Mouse (Mus musculus) fibroblast of lung, adult 2 months (primary cell): ENCODE measurements around the gene Rnpepl1.

Source experiments
- DNase-seq: peaks from one replicate; pipeline ENCODE4 v3.0.0-alpha.2; 2011; ENCODE audit warnings: low read depth

The Rnpepl1 gene

DNA sequence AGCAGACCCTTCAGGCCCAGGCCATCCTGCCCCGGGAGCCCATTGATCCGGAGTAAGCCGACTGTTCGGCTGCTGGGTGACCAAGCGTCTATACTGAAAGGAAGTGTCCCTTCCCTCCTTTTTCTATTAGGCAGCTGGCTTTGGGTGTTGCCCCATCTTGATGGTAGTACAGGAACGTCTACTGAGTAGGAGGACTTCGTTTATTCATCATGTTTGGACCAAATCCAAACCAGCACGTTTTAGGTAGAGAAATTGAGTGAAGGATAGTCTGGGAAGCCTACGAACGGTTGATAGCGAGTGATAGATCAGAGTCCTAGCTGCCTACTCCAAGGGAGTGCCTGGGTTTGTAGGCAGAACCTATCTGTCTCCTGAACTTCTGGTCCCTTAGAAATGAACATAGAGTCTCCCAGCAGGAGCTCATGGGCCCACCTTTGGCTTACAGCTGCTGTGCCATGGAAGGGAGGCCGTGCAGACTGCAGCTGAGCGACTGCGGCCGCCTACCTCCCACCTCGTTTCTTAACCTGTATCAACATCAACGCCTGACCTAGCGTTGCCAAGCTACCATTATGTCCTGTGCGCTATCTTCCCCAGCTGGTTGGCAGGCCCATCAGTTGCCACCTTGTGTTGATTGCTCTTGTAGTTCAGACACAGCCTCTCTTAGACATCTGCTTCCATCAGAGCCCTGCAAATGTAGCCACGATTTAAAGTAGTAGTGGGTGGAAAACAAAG lies 2.8 kb upstream of the Rnpepl1 start:
- DNase-seq = no peak

DNA sequence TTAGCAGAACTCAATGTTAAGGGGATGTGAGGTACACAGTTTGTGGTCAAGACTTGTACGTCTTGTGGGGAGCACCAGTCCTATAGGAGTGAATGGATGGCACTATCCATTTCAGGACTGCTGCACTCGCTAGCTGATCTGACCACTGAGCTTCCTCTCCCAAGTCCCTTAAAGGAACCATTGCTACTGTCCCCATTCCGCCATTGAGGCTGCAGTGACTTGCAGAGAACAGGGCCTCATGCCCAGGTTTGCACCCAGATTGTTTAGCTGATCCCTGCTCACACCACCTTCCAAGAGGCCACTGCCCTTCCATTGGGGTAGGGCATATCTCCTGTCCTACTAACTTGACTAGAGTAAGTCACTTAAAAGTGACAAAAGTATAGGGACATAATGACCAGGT lies 1.9 kb upstream of the Rnpepl1 start:
- DNase-seq = no peak

DNA sequence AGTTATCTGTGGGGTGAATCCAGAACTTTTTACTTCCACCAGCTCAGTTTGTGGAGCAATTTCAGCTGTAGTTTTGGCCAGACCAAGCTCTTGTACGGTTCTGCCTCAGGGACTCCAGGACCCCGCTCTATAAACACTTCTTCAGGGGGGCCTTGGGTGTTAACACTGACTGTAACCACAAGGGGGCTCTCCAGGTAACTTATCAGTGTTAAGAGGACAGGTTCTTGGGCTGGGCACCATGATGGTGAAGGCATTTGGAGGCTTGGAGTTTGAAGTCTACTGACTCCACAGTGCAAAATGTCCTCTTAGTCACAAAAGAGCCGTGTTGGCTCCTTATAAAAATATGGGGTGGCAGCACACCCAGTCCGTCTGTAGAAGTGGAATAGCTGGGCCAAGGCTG lies 1.5 kb upstream of the Rnpepl1 start:
- no peak for DNase-seq

DNA sequence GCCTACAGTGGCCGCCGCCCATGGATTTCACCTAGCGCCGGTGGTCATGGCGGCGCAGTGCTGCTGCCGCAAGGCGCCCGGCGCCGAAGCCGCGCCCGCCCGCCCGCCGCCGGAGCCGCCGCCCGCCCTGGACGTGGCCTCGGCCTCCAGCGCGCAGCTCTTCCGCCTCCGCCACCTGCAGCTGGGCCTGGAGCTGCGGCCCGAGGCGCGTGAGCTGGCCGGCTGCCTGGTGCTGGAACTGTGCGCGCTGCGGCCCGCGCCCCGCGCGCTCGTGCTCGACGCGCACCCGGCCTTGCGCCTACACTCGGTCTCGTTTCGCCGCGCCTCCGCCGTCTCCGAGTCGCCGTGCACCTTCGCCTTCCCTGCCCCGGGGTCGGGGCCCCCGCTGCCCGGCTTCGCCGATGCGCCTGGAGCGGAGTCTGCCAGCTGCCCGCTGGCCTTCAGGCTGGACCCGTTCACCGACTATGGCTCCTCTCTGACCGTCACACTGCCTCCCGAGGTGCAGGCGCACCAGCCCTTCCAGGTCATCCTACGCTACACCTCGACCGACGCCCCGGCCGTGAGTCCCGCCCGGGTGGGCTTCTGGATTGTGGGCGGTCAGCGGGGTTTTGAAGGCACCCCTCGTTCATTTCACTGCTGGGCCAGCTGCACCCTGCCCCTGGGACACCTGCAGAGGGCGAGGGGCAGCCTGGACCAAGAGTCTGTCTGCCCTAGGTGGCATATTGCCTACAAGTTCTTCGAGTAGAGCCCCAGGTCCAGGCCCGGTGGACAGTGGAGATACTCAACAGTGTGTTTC lies 540 bp downstream of the Rnpepl1 start:
- DNase-seq = no peak

DNA sequence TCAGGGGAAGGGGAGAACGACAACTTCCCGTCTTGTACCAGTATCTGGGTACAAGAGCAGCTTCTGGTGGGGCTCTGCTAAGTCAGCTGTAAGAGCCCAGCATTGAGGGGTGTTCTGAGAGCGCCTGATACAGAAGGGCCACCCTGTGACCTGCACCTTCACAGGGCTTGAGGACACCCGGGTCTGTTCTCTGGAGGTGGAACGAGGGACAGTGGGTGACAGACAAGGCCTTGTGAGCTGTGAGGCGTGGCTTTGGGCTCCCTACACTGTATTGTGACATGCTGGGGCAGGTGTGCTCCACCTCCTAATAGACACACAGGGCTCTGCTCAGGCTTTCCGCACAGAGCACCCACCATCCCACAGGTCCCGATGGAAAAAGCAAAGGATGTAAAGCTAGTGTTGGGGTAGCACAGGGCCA lies 1.1 kb downstream of the Rnpepl1 start:
- no peak for DNase-seq

DNA sequence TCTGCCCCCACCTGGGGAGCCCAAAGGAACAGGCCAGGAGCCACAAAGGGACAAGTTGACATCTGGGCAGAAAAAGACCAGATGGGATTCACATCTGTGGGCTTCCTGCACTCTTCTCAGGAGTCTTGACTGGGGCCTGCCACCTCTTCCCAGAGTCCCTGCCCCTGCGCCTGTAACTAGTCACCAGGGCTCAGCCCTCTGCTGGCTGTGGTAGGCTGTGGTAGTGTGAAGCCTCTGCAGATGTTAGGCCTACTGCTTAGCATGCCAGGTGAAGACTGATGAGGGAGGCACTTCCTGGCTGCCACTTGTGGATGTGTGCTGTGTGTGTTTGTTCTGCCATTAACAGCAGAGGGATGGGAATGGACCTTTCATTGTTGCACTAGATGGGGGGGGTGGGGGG lies 1.7 kb downstream of the Rnpepl1 start:
- no peak for DNase-seq

DNA sequence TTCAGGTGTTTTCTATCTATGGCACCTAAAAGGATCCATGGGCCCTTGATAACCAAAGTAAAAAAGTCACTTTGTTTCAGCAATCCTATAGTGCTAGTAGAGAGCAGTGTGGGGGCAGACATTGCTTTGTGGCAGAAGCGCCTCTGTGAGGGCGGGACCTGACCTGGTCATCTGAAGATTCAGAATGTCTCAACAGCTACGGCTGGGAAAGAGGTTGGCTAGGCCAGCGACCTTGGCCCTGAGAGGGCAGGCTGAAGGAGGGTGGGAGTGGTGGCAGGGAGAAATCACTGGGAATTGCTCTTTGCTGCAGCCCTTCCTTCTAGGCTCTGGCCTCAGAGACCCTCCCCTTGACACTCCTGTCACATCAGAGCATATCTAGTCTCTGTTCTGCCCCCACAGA lies 3.7 kb downstream of the Rnpepl1 start:
- no peak for DNase-seq

DNA sequence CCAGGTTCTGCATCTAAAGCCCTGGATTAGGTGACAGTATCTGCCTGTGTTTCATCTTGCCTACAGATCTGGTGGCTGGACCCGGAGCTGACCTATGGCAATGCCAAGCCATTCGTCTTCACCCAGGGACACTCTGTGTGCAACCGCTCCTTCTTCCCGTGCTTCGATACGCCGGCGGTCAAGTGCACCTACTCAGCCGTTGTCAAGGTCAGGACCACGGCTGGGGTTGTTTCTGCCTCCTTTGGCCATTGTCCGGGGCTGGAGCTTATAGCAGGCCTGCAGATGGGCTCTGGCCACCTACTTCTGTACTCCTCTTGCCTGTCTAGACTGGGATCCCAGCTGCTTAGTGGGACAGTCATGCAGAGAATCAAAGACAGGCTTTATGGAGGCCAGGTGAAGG lies 4.4 kb downstream of the Rnpepl1 start:
- DNase-seq = no peak

DNA sequence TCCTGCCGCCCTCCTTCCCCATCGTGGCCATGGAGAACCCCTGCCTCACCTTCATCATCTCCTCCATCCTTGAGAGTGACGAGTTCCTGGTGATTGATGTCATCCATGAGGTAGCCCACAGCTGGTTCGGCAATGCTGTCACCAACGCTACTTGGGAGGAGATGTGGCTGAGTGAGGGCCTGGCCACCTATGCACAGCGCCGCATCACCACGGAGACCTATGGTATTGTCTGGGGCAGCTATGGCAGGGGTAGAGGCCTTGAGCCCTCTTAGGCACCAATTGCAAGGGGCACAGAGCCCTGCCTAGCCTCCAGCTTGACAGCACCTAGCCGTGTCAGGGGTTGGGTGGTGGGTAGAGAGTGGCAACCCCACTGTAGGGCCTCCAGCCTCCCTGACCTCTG lies 6.1 kb downstream of the Rnpepl1 start:
- DNase-seq = no peak

DNA sequence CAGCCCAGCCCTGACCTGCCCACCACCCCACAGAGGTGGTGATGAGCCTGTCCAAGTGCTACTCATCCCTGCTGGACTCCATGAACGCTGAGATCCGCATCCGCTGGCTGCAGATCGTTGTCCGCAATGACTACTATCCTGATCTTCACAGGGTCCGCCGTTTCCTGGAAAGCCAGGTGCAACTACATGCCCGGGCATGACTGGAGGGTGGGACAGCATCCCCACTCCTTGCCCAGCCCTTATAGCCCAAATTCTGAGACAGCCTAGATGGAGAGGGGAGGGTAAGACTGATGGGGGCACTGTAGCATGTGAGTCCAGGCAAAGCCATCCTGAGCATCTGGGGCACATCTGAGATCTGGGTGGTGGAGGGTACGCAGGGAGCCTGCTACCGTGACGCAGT lies 8.6 kb downstream of the Rnpepl1 start:
- DNase-seq = no peak

DNA sequence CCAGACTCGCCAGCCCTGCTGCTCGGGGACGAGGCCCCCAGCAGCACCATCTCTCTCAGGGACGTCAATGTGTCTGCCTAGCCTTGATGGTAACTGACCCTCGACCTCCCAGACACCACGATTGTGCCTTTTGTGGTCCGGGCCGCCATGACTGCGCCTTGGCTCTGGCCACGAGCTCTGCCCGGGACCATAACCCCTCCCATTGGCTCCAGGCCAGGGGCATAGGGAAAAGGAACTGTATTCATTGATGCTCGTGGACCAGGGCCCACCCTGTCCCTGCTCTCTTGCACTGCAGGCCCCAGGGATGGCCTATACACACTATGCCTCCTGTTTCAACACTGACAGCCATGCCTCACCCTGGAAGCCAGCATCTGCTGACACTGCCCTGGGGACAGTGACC lies 9.2 kb downstream of the Rnpepl1 start:
- no peak for DNase-seq

DNA sequence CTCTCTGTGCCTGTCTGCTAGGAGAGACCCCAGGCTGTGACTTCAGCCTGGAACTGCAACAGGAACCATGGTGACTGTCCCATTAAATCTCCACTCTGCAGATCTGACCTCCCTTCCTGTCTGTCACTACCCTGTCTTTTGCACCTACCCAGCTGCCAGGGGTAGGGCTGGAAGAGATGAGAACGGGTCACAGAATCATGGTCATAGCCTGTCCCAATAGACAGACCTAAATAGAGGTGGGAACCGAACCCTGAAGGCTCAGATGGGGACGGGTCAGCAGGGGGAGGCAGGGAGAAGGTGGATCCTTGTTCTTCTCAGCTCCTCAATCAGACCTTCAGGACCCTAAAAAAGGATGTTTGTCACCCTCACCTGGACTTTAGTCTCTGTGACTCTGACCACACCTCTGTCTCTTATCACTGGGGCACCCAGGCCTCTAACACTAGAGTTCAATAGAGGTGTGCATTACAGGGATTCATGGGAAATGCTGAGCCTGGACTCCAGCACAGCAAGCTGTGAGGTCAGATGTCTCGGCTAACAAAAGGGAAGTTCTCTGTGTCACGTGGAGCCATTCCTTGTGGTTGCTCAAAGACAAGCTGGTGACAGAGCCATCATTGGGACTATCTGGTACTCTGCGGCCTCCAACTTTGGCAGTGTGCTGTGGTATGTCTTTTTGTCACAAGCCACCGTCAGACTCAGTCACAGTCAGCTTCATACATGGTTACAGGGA lies 10.1 kb downstream of the Rnpepl1 start:
- no peak for DNase-seq

DNA sequence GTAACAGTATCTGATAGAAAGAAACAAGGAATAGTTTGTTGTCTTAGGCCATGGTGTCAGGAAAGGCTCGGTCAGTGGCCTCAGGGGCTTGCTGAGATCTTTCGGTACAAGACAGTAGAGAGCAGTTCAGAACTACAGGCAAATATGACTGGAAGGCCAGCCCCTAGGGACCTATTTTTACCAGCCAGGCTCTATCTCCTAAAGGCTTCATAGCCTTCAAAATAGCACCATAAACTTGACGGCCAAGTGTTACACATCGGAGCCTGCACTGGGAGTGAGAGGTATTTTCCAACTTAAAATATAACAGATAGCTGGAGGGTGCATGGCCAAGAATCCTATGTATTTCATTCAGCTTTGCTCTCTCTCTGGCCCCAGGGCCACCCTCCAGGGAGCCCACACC lies 10.9 kb downstream of the Rnpepl1 start:
- DNase-seq = no peak

DNA sequence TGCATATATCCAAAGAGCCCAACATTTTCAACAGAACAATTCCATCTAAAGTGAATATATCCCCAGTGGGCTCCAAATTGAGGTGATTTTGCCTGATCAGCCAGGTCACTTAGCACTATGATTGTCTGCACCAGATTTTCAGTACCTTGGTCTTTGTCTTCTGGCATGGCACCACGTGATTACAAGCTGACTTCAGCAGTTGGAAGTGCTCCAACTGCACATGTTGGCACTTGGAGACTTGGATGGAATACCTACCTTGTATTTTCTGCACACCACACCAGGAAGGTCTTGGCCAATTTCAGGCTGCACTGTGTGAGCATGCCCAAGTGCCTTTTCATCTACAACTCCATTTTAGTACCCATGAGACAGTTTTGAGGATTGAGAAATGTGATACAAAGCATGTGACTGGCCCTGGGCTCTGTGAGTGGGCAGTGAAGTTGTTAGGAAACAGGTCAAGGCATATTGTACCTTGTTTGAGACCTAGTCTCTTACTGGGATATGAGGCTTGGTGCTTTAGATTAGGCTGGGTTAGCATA lies 19.7 kb downstream of the Rnpepl1 start:
- no peak for DNase-seq

DNA sequence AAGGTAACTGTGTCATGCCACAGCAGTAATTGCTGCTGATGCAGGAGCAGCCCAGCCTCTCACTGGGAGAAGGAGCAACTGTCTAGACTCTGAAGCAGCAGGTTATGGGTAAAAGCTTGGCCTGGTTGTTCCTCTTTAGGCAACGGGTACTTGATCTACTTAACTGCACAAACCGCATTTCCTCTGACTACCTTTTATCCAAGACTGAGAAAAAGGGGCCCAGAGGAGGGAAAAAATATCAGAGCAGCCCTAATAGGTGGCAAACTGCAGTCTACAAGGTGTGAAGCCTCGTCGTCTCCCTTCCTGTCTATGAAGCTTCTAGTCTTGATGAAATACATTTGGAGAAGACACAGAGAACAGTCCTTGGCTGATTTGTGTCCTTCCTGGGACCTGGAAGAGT lies 23.0 kb downstream of the Rnpepl1 start:
- no peak for DNase-seq

DNA sequence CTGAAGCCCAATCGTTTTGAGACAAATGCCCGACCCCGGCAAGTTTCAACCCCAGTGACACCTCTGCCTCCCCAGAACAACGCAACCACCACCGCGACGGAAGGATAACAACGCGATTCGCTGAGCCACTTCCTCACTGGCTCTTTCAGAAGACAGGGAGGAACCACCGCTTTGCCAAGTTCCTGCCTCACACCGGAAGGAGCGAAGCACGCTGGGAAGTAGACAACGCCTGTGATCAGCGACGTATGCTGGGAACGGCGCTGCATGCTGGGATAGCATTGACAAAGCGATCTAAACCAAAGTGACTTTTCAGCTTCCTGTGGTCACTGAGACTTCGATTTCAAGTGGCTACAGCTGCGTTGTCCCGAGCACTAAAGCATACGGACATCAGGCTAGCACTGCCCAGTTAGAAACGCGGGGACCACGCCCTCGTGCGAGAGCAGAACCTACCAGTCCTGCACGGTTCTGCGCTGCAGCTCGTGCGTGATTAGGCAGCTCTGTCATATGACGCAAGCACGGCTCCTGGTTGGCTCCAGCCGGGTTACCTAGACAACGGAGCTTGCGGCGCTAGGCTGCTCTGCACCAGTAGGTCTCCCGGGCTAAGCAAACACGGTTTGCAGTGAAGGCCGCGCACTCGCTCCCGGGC lies 23.7 kb downstream of the Rnpepl1 start, which contains the start of gene Capn10:
TSS of gene Capn10 (plus strand) at position 195 of the 646 bp plus-strand sequence.
- DNase-seq = peak; percentile 96

DNA sequence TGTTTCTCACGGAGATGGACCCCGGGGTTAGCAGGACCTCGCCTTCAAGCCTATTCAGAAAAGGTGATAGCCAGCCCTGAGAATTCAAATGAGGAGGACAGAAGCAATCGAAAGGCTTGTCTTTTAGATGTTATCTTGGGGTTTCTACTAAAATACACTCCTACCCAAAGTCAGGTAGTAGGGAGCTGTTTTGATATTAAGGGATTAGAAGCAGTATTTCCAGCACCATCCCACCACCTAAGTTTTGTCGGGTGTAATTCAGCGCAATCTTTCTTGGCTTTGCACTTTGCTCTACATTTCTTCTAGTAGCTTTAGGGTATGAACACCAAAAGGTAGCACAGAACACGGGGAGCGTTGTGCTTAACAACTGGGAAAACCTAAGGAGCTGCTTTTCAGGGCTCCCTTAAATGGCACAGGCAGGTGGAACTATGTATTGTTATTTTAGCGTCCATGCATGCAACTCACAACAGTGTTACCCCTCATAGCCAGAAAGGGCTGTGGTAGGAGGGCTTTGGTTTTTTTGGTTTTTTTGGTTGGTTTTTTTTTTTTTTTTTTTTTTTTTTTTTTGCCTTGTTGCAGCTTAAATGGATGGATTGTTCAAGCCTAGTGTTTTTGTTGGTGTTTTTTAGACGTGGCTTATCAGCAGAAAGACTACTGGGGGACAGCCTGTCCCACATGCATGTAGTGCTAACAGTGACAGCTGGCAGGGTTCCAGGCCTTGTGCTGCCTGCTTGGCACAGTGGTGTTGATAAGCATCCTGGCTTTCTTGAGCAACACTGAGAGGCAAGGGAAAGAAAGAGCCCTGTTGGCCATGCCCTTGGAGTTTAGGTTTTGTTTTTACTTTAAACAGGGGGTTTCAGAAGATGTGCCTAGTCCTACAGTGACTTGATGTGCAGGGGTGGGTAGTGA lies 24.7 kb downstream of the Rnpepl1 start:
- no peak for DNase-seq

DNA sequence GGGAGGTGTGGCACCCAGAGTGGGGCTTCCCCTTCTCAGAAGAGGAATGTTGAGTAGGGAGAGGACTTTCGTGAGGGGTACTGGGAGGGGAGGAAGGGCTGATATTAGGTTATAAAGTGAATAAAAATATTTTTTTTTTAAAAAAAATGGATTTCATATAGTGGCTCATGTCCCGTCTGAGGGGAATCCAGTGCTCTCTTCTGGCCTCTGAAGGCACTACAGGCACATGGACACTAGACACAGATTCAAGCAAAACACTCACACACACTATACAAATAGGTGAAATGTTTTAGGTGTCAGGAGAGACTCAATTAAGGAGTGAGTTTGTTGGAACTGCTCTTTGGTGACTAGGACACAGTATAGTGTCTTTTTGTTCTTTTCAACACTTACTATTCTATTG lies 25.4 kb downstream of the Rnpepl1 start:
- DNase-seq = no peak

DNA sequence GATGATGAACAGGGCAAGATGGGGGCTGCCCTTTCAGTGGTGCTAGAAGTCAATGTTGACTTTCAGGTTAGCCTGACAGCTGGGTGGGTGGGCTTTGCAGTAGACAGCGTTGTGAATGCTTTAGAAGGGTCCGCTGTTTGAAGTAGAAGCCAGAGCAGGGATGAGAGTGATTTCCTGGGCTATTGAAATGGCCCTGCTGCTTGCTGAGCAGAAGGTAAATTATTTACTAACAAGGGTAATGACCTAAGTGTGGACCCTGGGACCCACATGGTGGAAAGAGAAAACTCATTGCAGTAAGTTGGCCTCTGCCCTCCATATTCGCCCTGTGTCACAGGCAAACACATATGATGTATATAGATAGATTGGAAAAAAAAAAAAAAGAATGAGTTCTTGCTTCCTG lies 25.9 kb downstream of the Rnpepl1 start:
- DNase-seq = no peak

DNA sequence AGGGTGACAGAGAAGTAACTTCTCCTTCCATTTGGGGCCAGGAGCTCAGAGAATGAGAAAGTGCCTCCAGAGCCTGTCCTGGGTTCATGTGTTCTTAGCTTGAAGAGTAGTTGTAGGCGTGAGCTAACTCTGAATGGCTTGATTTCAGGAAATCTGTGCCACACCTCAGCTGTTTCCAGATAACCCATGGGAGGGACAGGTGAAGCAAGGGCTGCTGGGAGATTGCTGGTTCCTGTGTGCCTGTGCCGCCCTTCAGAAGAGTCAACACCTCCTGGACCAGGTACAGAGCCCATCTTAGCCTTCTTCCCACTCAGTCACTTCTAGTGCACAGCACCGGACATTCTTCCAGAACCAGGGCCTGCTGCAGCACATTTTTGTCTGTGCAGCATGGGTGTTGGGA lies 27.2 kb downstream of the Rnpepl1 start:
- no peak for DNase-seq

DNA sequence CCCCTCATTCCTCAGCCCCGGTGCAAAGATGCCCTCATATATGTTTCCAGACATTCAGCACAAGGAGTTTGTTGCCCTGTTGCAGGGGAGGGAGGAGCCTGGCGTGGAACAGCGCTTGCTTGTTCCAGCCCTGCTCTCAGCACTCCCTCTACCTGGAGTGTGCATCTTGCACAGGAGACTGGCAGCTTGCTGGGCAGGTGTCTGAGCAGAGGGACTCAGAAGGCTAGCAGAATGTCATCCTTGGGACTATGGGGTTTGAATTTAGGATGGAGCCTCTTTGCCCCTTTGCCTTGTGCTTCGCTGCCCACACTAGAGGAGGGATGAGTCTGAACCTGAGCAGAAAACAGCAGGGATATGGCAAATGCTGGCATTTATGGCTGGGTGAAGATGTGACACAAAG lies 29.2 kb downstream of the Rnpepl1 start:
- no peak for DNase-seq
